Mouse (Mus musculus) cerebellum, adult 9-10 months (tissue): ENCODE measurements around the gene Olfr873.
"Not testable (repeated sequence)": the region's sequence is repeated elsewhere in the genome, so short reads cannot be mapped to it uniquely, and the experiment has no call there.

Experiments
- DNase-seq: peaks from one replicate; pipeline ENCODE4 v3.0.0; 2022

Olfr873 gene

DNA sequence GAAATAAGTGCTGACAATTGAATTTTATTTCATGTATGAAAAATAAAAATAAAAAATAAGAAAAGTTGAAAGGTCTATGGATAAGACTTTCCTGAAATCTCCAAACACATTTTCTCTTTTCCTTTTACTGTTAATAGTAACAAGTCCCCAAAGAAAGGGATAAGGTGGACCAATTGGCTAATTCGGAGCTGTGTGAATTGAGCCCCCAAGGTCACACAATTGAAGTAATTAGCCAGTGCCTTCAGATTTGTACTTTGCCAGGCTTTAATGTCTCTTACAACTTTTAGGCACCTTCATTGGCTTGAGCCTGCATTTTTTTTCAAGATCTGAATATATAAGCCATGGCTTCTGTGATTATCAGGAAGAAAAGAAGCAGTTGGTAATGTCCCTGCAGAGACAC is at the start of gene Olfr873:
TSS of gene Olfr873 (plus strand) at position 301 of the 400 bp plus-strand sequence.
- DNase-seq, result no peak

DNA sequence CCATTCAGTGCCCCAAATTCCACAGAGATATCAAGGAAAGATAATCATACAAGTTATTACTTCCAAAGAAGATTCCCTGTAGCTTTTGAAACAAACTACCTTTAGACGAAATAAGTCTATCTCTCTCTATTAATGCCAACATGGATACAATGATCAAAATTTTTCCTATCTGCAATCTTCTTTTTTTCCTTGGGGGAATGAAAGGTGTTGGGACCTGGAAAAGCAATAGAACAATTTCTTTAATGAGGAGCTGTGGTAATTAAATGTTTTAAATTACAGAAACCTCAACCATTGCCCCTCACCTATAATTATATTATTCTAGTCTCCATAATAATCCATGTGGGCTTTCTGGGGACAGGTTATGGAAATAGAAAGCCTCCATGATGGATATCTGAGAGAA is 16.3 kb upstream of the Olfr873 start, which contains the start of gene Olfr39:
TSS of gene Olfr39 (plus strand) at position 301 of the 400 bp plus-strand sequence.
- no peak for DNase-seq

DNA sequence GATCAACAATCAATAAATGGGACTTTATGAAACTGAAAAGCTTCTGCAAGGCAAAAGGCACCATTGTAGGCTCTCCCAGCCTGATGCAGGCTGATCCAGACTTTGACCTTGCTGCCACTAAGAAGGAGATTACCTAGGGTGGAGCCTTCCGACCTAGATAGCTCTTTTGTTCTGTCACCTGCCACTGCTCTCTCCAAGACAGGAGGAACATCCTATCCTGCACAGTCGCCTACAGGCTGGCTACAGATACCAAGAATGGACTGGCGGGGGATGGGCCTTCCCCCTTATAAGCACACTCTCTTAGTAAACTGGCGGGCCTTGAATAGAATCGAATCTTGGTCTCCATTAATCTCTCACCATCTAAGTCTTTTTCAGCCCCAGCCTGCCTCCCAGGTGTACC is 2.8 kb upstream of the Olfr873 start:
- DNase-seq, result not testable (repeated sequence)

DNA sequence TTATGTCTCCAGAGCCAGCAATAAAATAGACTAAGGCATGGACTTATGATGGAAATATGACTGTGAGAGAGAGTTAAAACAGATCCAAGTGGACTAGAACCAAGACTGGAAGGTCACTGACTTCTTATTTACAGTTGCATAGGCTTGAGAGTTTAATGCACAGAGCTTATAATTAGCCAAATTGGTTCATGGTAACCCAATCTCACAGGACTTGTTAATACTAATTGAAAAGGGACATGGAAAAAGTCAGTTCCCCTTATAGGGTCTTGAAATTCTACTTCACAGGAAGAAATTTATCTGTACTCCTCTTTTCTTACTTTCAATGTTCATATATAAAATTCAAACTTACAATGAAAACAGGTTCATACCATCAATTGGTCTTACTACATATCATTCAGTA is 37.7 kb downstream of the Olfr873 start, which contains the start of gene Olfr18:
TSS of gene Olfr18 (minus strand) at position 101 of the 400 bp plus-strand sequence.
- DNase-seq, result no peak

GRCm38 (mm10) chr9:20348501-20348900 is 50.2 kb downstream of the Olfr873 start:
- no peak for DNase-seq
